Mouse (Mus musculus) heart, postnatal 4 days (tissue): ENCODE results near the gene Snx3. TPM values are rescaled to one million over a fixed set of nuclear protein-coding genes. Genes with fewer than 3 reads are reported as not detected.

Experiments used
- DNase-seq: peaks from one replicate; pipeline ENCODE4 v3.0.0; 2021
- total RNA-seq, 2 experiments: library from RNA; stranded (reverse); gene quantifications; 2 replicates each; pipeline ENCODE4 v1.2.3; 2021

Gene Snx3
- total RNA-seq, 2 experiments from 2014 or later = 211 to 223 TPM

GRCm38 (mm10) chr10:42510141-42510540 is 8.3 kb downstream of the Snx3 start:
- DNase-seq = no peak

- DNase-seq = no peak
These were observed 9.6 kb downstream of the Snx3 start for GRCm38 (mm10) chr10:42511184-42512135.

- no peak for DNase-seq
These were observed 12.3 kb downstream of the Snx3 start for GRCm38 (mm10) chr10:42514125-42514524.

GRCm38 (mm10) chr10:42518363-42518762 is 16.5 kb downstream of the Snx3 start:
- no peak for DNase-seq

- DNase-seq = no peak
These were observed 19.6 kb downstream of the Snx3 start for GRCm38 (mm10) chr10:42521315-42521981.

- no peak for DNase-seq
These were observed 21.1 kb downstream of the Snx3 start for GRCm38 (mm10) chr10:42522912-42523311.

GRCm38 (mm10) chr10:42523556-42524162 is 21.8 kb downstream of the Snx3 start:
- no peak for DNase-seq

DNA sequence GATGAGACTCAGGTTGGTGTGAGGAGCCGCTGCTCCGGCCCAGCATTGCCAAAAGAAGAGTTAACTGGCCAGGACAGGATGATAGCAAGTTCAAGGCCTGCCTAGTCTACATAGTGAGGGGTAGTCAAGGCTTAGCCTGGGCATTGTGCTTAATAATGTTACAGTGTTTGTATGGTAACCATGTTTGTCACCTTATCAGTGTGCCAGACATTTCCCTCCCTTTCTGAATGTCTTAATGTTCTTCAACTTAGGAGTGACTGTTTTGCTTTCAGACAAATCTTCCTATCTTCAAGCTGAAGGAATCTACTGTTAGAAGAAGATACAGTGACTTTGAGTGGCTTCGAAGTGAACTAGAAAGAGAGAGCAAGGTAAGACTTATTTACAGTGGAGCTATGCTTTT is 23.9 kb downstream of the Snx3 start:
- no peak for DNase-seq

- DNase-seq = no peak
These were observed 32.1 kb downstream of the Snx3 start for GRCm38 (mm10) chr10:42533836-42534453.

- DNase-seq = no peak
These were observed 35.9 kb downstream of the Snx3 start for GRCm38 (mm10) chr10:42537571-42538316.

- no peak for DNase-seq
These were observed 44.1 kb downstream of the Snx3 start for GRCm38 (mm10) chr10:42545707-42546503.

DNA sequence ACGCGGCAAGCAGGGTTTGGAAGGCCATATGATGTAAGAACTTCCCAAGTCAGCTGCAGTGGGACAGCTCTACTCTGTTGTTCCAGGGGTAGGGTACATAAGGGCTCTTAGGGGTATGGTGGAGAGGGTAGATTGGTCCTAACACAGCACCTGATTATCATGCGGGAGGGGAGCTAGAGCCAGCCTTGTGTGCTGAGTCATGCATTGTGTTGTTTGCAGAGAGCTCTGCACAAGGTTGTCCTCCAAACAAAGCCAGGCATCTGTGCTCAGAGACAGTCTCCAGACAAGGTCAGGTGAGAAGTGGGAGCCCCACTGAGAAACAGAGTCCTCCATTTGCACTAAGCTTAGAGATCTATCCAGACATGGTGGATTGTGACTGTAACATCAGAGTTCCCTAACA is 44.7 kb downstream of the Snx3 start:
- DNase-seq = no peak

DNA sequence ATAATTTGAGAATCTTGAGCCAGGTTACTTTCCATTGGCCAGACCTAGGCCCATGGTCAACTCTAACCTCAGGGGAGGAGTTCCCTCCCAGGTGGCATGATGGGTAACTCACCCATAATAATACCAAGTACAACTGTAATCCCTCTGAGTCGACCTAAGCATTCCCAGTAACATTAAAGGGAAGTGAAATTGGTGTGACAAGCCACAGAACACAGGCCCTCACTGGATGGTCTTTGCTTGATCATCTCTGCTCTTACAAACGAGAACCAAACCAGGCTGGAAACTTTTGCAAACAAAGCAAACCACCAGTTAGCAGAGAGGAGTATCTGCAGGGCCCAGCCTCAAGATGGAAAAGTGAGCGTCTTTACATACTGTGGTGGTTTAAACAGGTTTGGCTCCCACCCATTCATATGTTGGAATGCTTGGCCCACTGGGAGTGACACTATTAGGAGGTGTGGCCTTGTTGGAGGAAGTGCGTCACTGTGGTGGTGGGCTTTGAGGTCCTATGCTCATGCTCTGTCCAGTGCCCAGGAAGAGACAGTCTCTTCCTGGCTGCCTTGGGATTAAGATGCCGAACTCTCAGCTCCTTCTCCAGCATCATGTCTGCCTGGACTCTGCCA is 57.9 kb downstream of the Snx3 start:
- no peak for DNase-seq

DNA sequence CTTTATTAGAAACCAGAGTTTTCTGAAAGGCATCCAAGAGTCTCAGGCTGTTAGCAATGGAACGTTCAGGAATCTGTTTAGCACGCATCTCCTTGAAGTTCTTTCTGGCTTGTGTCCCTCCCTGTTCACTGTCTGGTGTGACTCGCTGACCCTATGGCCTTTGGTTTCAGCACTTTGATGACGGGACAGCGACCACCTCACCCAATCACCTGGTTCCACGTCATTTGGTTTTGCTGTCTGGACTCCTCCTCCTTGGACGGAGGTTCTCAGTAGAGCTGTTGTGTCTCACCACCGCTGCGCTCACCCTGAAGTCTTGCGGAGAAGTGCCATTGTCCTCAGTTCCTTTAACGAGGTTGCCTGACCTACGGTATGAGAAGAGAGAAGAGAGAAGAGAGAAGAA is 60.4 kb downstream of the Snx3 start:
- DNase-seq = peak; percentile 64

DNA sequence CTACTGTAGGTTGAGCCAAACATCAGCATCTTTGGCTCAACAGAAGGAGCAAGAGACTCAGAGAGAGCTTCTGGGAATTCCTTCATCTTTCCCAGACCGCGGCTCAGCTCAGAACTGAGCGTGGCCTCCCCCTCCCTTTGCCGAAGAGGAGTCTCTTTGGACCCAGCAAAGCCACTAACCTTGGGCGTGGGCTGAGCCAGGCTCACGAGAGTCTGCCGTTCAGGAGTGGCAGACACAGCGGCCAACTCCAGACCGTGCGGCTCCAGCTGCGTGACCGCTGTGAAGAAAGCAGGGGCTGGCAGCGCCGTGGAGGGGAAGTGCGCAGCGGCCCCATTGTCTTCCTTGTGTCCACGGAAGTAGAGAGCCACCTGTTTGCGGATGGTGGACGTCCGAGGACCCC is 70.7 kb downstream of the Snx3 start:
- no peak for DNase-seq

- DNase-seq = no peak
These were observed 71.1 kb downstream of the Snx3 start for GRCm38 (mm10) chr10:42572971-42573370.

DNA sequence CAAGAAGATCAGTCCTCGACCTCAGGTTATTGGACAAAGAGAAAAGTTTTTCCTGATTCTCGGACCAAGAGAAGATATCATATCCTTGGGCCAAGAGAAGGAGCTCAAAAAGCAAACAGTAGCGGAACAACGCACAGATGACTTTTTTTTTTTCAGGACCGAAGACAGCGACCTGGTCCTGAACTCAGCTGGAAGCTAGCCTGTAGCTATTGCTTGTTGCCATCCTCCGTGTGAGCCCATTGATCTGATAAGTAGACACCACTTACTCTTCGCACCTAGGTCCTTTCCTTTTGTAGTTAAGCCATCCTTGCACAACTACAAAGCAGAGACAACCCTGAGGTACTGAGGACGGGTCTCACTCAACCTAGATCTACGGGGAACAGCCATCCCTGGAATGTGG is 72.8 kb downstream of the Snx3 start:
- no peak for DNase-seq

- DNase-seq = no peak
These were observed 75.9 kb downstream of the Snx3 start for GRCm38 (mm10) chr10:42577525-42578280.

GRCm38 (mm10) chr10:42578281-42578675 is 76.4 kb downstream of the Snx3 start:
- no peak for DNase-seq
